Mouse (Mus musculus) kidney, postnatal 14 days (tissue): ENCODE data around the gene Mpp4.

ENCODE experiments used
- DNase-seq: peaks from one replicate; pipeline ENCODE4 v3.0.0; 2022; ENCODE audit warnings: mixed read lengths

Mpp4 gene

DNA sequence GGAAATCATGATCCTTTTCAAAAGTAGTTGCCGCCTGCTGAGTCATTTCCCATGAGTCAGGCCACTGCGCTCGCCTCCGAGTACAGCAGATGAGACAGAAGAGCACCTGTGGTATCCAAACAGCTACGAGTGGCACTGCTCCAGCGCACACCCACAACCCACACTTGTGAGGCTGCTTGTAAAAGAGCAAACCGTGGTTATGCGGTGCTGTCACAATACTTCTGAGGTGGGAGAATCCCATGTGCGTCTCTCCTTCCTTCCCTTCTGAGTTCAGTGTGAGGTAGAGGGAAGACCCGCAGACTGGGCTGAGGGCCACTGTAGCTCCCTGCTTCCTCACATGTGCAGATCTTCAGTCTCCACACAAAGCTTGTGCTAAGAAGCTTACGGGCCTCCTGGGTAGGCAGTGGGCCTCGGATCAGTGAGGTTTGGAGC is at the start of gene Mpp4:
Gene Mpp4 (minus strand): TSS at position 360 of the 432 bp plus-strand sequence.
- DNase-seq = no peak

DNA sequence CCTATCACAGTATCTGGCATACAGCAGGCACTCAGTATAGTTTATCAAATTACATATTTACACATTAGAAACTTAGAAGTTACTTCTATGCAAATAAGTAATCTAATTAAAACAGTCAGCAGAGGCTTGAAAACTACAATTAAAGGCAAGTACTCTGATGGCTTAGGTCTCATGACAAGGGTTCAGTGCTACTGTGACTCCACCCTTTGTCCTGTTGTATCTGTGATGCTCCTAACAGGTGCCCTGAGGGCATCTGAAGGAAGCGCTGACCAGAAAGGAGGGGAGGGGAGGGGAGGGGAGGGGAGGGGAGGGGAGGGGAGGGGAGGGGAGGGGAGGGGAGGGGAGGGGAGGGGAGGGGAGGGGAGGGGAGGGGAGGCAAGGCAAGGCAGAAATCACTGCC is 49.8 kb upstream of the Mpp4 start:
- no peak for DNase-seq

DNA sequence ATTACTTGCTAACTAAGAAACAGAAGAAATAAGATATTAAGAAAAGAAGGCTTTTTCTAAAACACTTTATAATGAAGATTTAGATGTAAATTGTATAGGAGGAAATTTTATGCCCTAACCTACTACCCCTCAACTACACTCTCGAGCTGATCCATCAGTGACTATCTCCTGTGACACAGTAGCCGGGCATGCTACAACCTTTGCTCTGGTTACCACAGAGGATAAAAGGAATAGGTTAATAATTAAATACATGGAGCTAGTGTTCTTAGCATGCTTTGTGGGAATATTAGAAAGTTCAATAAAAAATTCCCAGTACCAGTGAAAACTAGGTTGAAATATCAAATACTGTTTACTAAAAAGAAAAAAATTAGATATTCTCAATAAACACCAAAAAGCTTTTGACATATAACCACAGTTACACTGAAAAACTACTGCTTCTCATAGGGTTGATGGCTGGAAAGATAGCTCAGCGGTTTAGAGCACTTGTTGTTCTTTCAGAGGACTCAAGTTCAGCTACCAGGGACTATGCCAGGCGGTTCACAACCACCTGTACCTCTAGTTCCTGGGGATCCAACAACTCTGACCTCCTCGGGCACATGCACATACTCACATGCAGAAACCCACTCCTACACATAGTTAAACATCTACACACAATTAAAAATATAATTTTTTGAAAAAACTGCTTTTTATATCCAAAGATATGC is 49.0 kb upstream of the Mpp4 start:
- peak; percentile 45 for DNase-seq

DNA sequence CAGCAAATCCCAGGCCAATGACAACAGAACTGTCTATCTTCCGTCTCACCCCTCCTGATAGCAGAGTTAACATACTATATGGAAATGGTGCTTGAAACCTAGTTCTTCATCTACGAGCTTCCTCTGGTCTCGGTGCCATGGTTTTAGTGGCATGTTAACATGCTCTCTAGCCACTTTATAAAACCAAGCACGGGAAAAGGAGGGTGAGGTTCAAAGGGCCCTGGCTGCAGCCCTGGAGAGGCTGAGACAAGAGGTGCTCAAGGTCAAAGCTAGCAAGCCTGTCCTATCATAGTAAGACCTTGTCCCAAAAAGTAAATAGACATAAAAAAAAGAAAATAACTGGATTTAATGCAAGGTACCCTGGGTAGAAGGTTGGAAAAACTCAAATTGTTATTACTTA is 48.5 kb upstream of the Mpp4 start:
- peak; percentile 39 for DNase-seq

- no peak for DNase-seq
Measured at GRCm38 (mm10) chr1:59208331-59208730, 45.1 kb upstream of the Mpp4 start.

DNA sequence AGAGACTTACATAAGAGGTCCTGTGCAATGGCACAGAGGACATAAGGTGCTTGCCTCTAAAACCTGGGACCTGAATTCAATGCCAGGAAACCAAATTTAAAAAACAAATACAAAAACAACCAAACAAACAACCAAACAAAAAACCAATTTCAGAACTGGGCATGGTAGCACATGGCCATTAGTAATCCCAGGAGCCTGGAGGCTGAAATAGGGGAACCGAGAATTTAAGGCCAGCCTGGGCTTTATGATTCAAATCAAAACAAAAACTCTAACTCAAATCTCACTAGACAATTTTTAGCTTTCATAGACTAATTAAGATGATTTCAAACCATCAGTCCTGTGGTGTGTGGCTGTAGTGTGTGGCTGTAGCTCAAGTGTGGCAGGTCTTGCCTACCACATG is 41.3 kb upstream of the Mpp4 start:
- DNase-seq = no peak

DNA sequence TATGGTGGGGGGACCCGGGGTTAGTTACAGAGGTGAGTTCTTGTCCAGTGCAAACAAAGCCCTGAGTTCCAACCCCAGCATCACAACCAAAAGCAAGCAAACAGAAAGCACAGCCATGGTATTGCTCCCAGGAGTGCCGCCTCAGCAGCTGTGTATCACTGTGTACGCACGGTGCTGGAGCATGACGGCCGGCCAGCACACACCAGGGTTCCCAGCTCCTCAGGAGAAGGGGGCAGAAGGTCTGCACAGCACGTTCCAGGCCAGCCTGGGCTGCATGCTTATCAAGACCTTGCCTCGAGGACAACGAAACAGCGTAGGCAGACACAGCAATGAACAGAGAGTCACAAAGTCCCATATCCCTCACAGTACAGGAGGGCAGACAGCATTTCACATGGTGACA is 39.2 kb upstream of the Mpp4 start:
- no peak for DNase-seq

GRCm38 (mm10) chr1:59201561-59201960 is 38.4 kb upstream of the Mpp4 start:
- DNase-seq = no peak

- no peak for DNase-seq
Measured at GRCm38 (mm10) chr1:59200960-59201359, 37.8 kb upstream of the Mpp4 start.

GRCm38 (mm10) chr1:59194979-59195378 is 31.8 kb upstream of the Mpp4 start:
- DNase-seq = no peak

GRCm38 (mm10) chr1:59187786-59188185 is 24.6 kb upstream of the Mpp4 start:
- DNase-seq = no peak

- no peak for DNase-seq
Measured at GRCm38 (mm10) chr1:59186317-59186716, 23.1 kb upstream of the Mpp4 start.

DNA sequence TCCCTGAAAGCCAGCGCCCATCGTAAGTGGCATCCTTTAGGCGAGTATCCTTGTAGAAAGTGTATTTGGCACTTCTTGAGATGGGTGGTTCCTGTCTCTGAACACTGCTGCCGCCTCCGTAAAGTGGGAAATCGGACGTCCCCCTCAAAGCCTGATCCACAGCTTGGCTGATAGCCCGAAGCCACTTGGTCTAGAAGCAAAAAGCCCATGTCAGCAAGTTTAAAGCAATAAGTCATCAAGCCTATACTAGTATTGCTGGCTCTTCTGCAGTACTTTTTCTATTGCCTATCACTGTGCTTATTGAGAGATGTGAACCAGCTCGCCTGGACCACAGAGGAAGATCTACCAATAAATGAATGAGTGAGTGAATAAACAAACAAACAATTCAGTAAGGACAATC is 22.2 kb upstream of the Mpp4 start:
- DNase-seq = no peak

DNA sequence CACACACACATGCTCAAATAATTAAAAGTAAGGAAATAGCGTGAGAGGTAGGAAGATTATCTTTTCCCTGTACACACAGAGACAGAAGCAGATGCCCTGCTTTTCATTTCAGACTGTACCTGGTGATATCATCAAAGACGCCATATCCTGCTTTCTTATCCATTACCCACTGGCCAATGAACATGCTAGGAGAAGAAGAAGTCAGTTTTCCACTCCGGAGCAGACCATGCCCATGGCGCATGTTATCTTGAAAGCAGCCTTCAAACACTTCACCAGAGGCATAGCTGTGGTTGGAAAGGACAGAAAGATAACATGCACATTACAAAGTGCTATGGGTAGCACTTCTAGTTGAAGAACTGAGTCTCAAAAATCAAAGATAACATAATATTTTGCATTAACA is 19.9 kb upstream of the Mpp4 start:
- DNase-seq = no peak

DNA sequence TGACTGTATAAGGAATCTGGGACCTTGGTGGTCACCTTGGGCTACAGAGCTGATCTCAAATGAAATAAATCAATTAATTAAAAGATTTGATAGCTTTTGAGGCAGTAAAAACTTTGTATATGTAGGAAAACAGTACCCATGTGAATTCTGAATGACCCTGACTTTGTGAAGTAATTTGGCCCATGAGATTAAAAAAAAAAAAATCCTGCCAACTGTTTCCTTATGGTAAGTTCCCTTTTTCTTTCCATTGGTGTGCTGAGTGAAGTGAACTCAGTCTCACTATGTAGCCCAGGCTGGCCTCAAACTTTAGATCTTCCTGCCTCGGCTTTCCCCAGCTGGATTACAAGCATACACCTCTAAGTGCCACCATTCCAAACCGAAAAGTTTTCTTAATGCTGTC is 19.2 kb upstream of the Mpp4 start:
- no peak for DNase-seq

- DNase-seq = no peak
Measured at GRCm38 (mm10) chr1:59180003-59180402, 16.8 kb upstream of the Mpp4 start.

- no peak for DNase-seq
Measured at GRCm38 (mm10) chr1:59178401-59178800, 15.2 kb upstream of the Mpp4 start.

- DNase-seq = no peak
Measured at GRCm38 (mm10) chr1:59174514-59175373, 11.6 kb upstream of the Mpp4 start.

GRCm38 (mm10) chr1:59173023-59173422 is 9.8 kb upstream of the Mpp4 start:
- no peak for DNase-seq

GRCm38 (mm10) chr1:59171875-59172274 is 8.7 kb upstream of the Mpp4 start:
- DNase-seq = no peak

- DNase-seq = no peak
Measured at GRCm38 (mm10) chr1:59170290-59170689, 7.1 kb upstream of the Mpp4 start.

DNA sequence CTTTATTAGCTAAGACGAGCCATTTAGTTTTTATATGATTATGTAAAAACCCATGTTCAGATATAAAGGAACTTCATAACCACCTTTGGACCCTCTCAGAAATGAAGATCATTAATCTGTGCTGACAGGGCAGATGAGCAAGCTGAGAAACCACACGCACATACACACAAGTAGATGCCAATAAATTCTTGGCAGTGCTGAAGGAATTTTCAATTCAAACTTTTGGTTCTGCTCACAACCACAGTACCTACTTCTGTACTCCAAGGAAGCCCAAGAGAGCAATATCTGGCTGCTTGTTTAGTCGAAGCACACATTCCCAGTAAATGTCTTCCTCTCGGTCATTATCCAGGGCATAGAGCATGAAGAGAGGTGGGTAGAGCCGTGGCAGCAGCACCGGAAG is 6.4 kb upstream of the Mpp4 start:
- DNase-seq = no peak

- DNase-seq = peak; percentile 14
Measured at GRCm38 (mm10) chr1:59168556-59168955, 5.4 kb upstream of the Mpp4 start.
